Mouse (Mus musculus): ENCODE data around the gene Cacna2d3.

The Cacna2d3 gene

GRCm38 (mm10) chr14:29392851-29393250 is 328.8 kb downstream of the Cacna2d3 start:
- DNase-seq (ENCODE audit: extremely low read depth, low read depth, low spot score): no peak

DNA sequence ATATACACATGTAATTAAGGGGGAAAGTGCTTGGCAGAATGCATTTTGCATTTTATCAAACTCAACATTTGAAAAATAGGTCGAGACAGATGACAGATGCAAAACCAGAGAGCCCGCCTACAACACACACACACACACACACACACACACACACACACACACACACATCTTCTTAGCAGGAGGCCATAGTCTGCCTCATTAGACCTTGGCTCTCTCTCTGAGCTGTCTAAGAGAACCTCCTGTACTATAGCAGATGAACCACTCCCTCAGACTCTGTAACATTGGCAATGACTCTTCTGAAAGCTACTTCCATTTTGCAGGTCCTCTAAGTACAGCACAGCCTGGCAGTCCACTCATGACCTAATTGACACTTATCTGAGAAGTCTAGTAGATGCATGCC is 330.2 kb downstream of the Cacna2d3 start:
- no peak for DNase-seq (ENCODE audit: extremely low read depth, low read depth, low spot score)

DNA sequence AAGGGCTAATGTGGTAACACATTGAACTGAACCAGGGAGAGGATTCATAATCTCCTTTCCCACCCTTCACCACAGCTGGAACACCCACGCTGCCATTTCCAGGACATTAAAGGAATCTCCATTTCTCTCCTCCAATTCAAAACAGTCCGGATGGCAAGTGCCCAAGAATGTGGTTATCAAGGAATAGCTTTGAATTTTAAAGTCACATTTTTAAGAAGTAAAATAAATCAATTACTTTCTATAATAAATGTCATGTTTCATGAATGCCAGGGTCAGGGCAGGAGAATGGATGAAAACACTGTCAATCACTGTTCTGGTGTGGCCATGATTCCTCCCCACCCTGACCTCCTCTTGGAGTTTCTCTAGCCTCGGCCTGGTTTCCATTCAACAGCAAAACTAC is 333.9 kb downstream of the Cacna2d3 start:
- DNase-seq (ENCODE audit: extremely low read depth, low read depth, low spot score): no peak

DNA sequence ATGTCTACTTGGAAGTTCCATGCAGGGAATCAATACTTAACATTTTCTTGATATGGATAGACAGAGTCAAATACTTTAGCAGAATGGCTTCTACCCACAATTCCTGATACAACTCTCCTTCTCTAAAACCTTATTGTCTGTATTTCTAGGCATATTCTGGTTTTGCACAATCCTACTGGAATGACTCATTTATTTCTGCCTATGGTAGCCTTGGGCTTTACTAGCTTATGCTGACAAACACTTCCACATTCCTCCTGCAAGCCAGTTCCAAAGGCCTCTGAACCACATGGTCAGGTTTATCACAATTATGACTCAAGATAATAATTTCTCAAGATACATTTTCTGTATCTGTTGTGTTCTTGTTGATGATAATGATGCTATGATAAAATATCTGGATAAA is 336.2 kb downstream of the Cacna2d3 start:
- DNase-seq (ENCODE audit: extremely low read depth, low read depth, low spot score): no peak

GRCm38 (mm10) chr14:29382786-29383185 is 338.9 kb downstream of the Cacna2d3 start:
- no peak for DNase-seq (ENCODE audit: extremely low read depth, low read depth, low spot score)

- no peak for DNase-seq (ENCODE audit: extremely low read depth, low read depth, low spot score)
Measured at GRCm38 (mm10) chr14:29366911-29367310, 354.8 kb downstream of the Cacna2d3 start.

DNA sequence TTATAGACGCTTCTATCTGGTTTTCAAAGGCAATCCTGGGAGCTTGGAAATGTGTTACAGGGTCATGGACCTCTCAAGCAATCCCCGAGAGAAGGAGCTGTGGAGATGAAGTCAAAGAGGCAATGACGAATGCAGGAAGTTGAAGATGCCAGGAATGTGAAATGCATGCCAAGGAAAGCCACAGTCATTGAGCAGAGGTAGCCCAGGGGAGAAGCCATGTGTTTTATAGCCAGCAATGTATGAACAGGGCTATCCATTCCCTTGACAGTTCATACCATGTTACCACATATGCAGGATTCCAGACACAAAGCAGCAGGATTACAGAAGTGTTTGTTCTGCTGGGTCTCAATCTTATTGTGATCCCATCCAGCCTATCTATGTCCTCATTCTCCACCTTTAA is 359.2 kb downstream of the Cacna2d3 start:
- peak; percentile 10 for DNase-seq (ENCODE audit: extremely low read depth, low read depth, low spot score)

DNA sequence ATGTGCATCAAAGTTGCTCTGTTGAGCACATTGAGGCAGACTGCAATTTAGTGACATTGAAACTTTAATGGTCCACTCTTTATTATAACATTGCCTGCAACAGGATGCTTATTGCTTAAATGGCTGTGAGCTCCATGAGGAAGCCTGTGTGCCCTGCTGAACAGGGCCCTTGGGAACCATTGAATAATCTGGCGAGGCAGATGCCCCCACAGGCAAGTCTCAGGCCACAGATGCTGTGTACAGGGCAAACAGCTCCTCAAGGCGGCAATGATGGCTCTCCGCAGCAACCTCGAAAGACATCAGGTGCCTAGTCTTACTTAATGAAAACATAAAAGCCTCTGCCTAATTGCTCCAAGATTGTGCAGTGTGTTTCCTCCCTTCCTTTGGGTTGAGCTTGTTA is 371.0 kb downstream of the Cacna2d3 start:
- DNase-seq (ENCODE audit: extremely low read depth, low read depth, low spot score): no peak

- no peak for DNase-seq (ENCODE audit: extremely low read depth, low read depth, low spot score)
Measured at GRCm38 (mm10) chr14:29341581-29341980, 380.1 kb downstream of the Cacna2d3 start.

GRCm38 (mm10) chr14:29340728-29341127 is 380.9 kb downstream of the Cacna2d3 start:
- DNase-seq (ENCODE audit: extremely low read depth, low read depth, low spot score): no peak

- DNase-seq (ENCODE audit: extremely low read depth, low read depth, low spot score): no peak
Measured at GRCm38 (mm10) chr14:29334897-29335296, 386.8 kb downstream of the Cacna2d3 start.

DNA sequence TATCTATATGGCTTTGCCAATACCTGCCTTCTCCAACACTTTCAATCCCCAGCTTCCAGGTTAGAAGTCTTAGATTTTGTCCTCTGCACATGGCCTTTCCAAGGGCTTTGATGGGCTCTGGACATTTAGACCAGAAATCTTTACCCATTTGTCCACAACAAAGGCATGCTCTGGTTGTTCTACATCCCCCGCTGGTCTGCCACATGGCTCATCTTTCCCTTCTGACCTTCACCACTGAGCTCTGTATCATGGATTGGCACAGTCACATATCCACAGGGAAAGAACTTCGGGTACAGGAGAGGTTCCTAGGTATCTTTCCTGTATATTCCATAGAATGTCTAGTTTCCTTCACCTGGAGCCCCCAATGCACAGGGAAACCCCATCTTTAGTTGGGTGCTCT is 387.4 kb downstream of the Cacna2d3 start:
- no peak for DNase-seq (ENCODE audit: extremely low read depth, low read depth, low spot score)

GRCm38 (mm10) chr14:29324430-29324782 is 397.3 kb downstream of the Cacna2d3 start:
- DNase-seq (ENCODE audit: extremely low read depth, low read depth, low spot score): no peak

GRCm38 (mm10) chr14:29323718-29324429 is 397.8 kb downstream of the Cacna2d3 start:
- no peak for DNase-seq (ENCODE audit: extremely low read depth, low read depth, low spot score)

DNA sequence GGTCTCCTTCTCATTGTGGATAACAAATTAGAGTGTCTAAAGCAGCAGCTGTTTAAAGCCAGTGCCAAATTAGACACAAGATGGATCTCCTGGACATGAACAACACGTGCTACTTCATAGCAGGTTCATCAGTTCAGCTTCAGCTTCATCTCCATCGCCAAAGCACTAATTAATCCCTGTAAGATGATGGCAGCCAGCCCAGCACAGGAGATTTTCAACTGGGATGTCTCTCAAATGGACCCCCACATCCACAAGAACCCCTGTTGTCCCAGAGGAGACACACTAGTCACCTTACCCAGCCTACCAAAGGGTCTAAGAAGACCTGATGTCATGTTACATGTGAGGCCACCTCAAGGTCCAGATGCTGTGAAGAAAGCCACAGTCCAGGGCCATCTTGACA is 408.2 kb downstream of the Cacna2d3 start:
- no peak for DNase-seq (ENCODE audit: extremely low read depth, low read depth, low spot score)

DNA sequence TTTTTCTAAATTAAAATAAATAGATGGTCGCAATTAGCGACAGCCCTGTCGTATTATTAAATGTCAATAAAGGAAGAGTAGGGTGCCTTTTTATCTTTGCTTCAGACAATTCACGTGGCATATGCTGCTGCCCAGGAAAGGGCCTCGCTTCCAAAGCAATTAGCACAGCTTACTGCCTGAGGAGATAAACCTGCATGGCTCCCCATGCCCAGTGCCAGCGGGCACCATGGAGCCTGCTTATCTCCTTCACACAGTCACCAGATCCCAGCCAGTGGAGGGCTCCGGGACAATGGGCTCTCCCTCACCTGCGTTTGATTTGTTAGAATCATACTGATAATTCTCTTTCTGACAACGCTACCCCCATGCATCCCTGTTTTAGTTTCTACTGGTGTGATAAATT is 416.0 kb downstream of the Cacna2d3 start:
- DNase-seq (ENCODE audit: extremely low read depth, low read depth, low spot score): no peak

GRCm38 (mm10) chr14:29296185-29296754 is 425.4 kb downstream of the Cacna2d3 start:
- no peak for DNase-seq (ENCODE audit: extremely low read depth, low read depth, low spot score)

DNA sequence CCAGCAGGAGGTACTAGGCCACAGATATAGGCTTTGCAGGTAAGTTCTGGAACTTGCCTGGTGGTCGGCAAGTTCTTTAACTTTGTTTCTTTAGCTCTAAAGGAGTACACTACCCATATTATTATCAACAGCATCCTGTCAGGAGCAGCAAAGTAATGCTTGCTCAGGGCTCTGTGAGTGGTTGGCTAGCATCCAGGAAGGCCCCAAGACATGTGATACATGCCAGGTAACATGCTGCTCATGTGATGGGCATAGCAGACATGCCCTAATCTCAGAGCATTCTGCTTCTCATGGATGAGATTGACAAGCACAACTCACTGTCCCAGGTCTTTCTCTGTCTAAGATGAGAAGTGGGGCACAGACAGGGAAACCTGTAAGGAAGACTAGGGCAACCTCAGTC is 442.8 kb downstream of the Cacna2d3 start:
- no peak for DNase-seq (ENCODE audit: extremely low read depth, low read depth, low spot score)

- DNase-seq (ENCODE audit: extremely low read depth, low read depth, low spot score): no peak
Measured at GRCm38 (mm10) chr14:29278401-29278800, 443.3 kb downstream of the Cacna2d3 start.

GRCm38 (mm10) chr14:29277701-29278100 is 444.0 kb downstream of the Cacna2d3 start:
- DNase-seq (ENCODE audit: extremely low read depth, low read depth, low spot score): no peak

GRCm38 (mm10) chr14:29273890-29274289 is 447.8 kb downstream of the Cacna2d3 start:
- DNase-seq (ENCODE audit: extremely low read depth, low read depth, low spot score): no peak

DNA sequence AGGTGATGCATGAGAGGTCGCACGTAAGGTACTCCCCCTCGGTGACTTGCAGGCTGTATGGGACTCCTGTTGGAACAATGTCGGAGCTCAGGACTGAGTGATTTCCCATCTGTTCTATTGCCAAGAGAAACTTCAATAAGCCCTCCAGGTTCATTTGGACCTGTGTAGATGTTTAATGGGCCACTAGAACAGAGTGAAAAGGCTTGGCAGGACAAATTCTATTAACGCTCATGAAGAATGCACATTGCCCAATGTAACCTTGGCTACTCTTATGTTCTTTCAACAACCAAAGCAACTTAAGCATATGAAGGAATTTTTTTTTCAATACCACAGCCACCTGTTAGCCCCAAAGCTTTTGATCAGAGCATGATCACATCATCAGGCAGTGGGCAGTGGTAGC is 451.1 kb downstream of the Cacna2d3 start:
- peak; percentile 96 for DNase-seq (ENCODE audit: extremely low read depth, low read depth, low spot score)

GRCm38 (mm10) chr14:29269816-29270215 is 451.8 kb downstream of the Cacna2d3 start:
- DNase-seq (ENCODE audit: extremely low read depth, low read depth, low spot score): peak; percentile 71

All from fat pad, adult 2 months (tissue).